Mouse (Mus musculus) midbrain, embryonic 13.5 days (tissue): ENCODE results near the gene Ffar1. TPM values are rescaled to one million over a fixed set of nuclear protein-coding genes. Genes with fewer than 3 reads are reported as not detected.
A peak's percentile ranks its signal among the peaks of the same experiment; 100 is the strongest.
"Not testable (repeated sequence)": the region's sequence is repeated elsewhere in the genome, so short reads cannot be mapped to it uniquely, and the experiment has no call there.

ENCODE experiments used
- ATAC-seq: fragments of 200-750 bp; cut with Nextera tagmentation; 2 replicates; pipeline ENCODE4 v1.8.0; 2017; ENCODE audit warnings: mild to moderate bottlenecking, moderate TSS enrichment, moderate library complexity
- H3K27ac ChIP-seq: fragments of 300-500 bp; sonication (generic); 2 replicates; pipeline ENCODE4 v1.5.1; 2015; ENCODE audit warnings: inconsistent platforms, mild to moderate bottlenecking, moderate library complexity
- H3K27me3 ChIP-seq: fragments of 300-500 bp; sonication (generic); 2 replicates; pipeline ENCODE4 v1.6.1; 2015; ENCODE audit warnings: mild to moderate bottlenecking, inconsistent platforms
- H3K36me3 ChIP-seq: fragments of 300-500 bp; sonication (generic); 2 replicates; pipeline ENCODE4 v1.6.1; 2015; ENCODE audit warnings: mild to moderate bottlenecking, inconsistent platforms
- H3K4me1 ChIP-seq: fragments of 300-500 bp; sonication (generic); replicated peaks from 2 replicates; pipeline ENCODE4 v1.6.1; 2015; ENCODE audit warnings: inconsistent platforms
- H3K4me2 ChIP-seq: fragments of 300-500 bp; sonication (generic); replicated peaks from 2 replicates; pipeline ENCODE4 v1.6.1; 2015; ENCODE audit warnings: moderate library complexity, mild to moderate bottlenecking, inconsistent platforms
- H3K4me3 ChIP-seq: fragments of 300-500 bp; sonication (generic); replicated peaks from 2 replicates; pipeline ENCODE4 v1.5.1; 2015; ENCODE audit warnings: mild to moderate bottlenecking, inconsistent platforms
- H3K9ac ChIP-seq: fragments of 300-500 bp; sonication (generic); replicated peaks from 2 replicates; pipeline ENCODE4 v1.6.1; 2015; ENCODE audit warnings: mild to moderate bottlenecking, inconsistent platforms
- H3K9me3 ChIP-seq: fragments of 300-500 bp; sonication (generic); 2 replicates; pipeline ENCODE4 v1.6.1; 2016; ENCODE audit warnings: mild to moderate bottlenecking, inconsistent platforms
- WGBS: fragments of 180-500 bp; shearing (Covaris S2); methylation state at CpG from one replicate; pipeline ENCODE4 v1.1.7; 2015; 5-methylcytosine and 5-hydroxymethylcytosine counted together
- polyA plus RNA-seq: library from polyadenylated mRNA; unstranded; fragments of >200 nt; fragmentation: Nextera tagmentation; extraction: Ambion mirVana; gene quantifications from 2 replicates; pipeline ENCODE4 v1.2.1, GENCODE M21; 2015

Ffar1 gene
- polyA plus RNA-seq, 1 experiment from 2014 or later, result not detected

DNA sequence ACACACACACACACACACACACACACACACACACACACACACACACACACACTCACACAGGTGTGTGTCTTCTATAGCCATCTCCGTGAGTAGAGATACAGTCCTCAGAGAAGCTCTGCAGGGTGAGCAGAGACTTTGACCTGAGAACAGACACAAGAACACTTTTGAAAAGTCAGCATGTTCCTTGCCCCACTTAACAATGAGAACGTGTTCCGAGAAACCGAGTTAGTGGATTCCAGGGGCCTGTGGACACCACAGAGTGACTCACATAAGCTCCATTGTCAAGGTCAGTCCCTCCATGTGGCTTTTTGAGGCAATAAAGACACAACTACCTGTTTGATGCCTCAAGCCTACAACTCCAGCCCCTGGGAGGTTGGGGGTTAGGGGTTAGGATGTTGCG lies 14.0 kb downstream of the Ffar1 start:
- no peak overlapping the region for H3K9ac ChIP-seq
- no peaks in the 10 kb centered on the region for H3K36me3 ChIP-seq
- H3K9me3 ChIP-seq, result no peaks in the 10 kb centered on the region
- ATAC-seq, result no peak
- no peak overlapping the region for H3K4me2 ChIP-seq
- no peak overlapping the region for H3K27ac ChIP-seq
- peaks cover 11% of the 10 kb centered on the region for H3K4me1 ChIP-seq
- no peaks in the 10 kb centered on the region for H3K27me3 ChIP-seq
- H3K4me3 ChIP-seq, result no peak overlapping the region
- WGBS, result 89% methylated on average over 5 of the region's 5 CpGs

GRCm38 (mm10) chr7:30846505-30847053 lies 14.8 kb downstream of the Ffar1 start:
- no peaks in the 10 kb centered on the region for H3K27me3 ChIP-seq
- WGBS, result 93% methylated on average over 2 of the region's 2 CpGs
- H3K9me3 ChIP-seq, result no peaks in the 10 kb centered on the region
- ATAC-seq, result no peak
- H3K4me2 ChIP-seq, result no peak overlapping the region
- H3K27ac ChIP-seq, result no peak overlapping the region
- no peak overlapping the region for H3K9ac ChIP-seq
- H3K4me3 ChIP-seq, result no peak overlapping the region
- peaks cover 11% of the 10 kb centered on the region for H3K4me1 ChIP-seq
- no peaks in the 10 kb centered on the region for H3K36me3 ChIP-seq

DNA sequence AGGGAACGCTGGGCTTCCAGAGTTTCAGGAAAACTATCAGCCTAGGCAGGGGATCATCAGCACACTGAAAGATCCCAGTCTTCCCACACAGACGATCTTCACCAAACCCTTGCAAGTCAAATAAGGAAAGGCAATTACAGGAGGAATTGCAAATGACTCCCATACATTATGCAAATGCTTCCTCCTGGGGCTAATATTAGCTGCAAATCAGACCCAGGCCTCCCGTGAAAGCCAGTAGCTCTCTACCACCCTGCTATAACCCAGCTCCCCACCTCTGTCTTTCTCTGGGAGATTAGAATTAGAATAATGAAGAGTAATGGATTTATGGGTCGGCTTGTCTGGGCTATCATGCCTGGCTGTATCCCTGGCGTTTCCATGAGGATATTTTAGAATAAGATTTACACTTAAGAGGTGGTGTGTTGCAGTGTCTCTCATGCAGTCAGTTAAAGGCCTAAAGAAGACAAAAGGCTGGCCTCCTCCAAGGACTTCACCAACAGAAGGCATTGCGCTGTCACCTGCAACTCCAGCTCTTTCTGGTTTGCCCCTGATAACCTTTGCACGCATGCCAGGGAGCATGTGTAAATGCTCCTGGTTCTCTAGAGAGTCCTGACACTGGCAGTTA lies 16.6 kb downstream of the Ffar1 start:
- H3K4me3 ChIP-seq, result no peak overlapping the region
- no peaks in the 10 kb centered on the region for H3K27me3 ChIP-seq
- peak overlapping the region; percentile 68 for H3K27ac ChIP-seq
- no peaks in the 10 kb centered on the region for H3K36me3 ChIP-seq
- no peak overlapping the region for H3K9ac ChIP-seq
- H3K4me2 ChIP-seq, result no peak overlapping the region
- H3K4me1 ChIP-seq, result peaks cover 11% of the 10 kb centered on the region
- ATAC-seq, result peak; percentile 45; the same call in 1 of the 2 replicates
- WGBS, result 25% methylated on average over 7 of the region's 7 CpGs
- H3K9me3 ChIP-seq, result no peaks in the 10 kb centered on the region

- no peaks in the 10 kb centered on the region for H3K9me3 ChIP-seq
- H3K27ac ChIP-seq, result no peak overlapping the region
- no peak overlapping the region for H3K4me2 ChIP-seq
- H3K36me3 ChIP-seq, result no peaks in the 10 kb centered on the region
- no peaks in the 10 kb centered on the region for H3K27me3 ChIP-seq
- no peak overlapping the region for H3K4me3 ChIP-seq
- H3K9ac ChIP-seq, result no peak overlapping the region
- no peak for ATAC-seq
- 90% methylated on average over 5 of the region's 5 CpGs for WGBS
- H3K4me1 ChIP-seq, result peaks cover 11% of the 10 kb centered on the region
Measured at GRCm38 (mm10) chr7:30842092-30842491, 19.3 kb downstream of the Ffar1 start.

GRCm38 (mm10) chr7:30841379-30841778 lies 20.0 kb downstream of the Ffar1 start:
- H3K9ac ChIP-seq, result no peak overlapping the region
- H3K27ac ChIP-seq, result no peak overlapping the region
- no peak overlapping the region for H3K4me3 ChIP-seq
- H3K4me2 ChIP-seq, result no peak overlapping the region
- no peaks in the 10 kb centered on the region for H3K36me3 ChIP-seq
- no peaks in the 10 kb centered on the region for H3K27me3 ChIP-seq
- H3K9me3 ChIP-seq, result no peaks in the 10 kb centered on the region
- no peak for ATAC-seq
- 84% methylated on average over 4 of the region's 4 CpGs for WGBS
- H3K4me1 ChIP-seq, result peaks cover 11% of the 10 kb centered on the region

GRCm38 (mm10) chr7:30840306-30840705 lies 21.1 kb downstream of the Ffar1 start:
- H3K9me3 ChIP-seq, result no peaks in the 10 kb centered on the region
- H3K27me3 ChIP-seq, result no peaks in the 10 kb centered on the region
- H3K36me3 ChIP-seq, result no peaks in the 10 kb centered on the region
- H3K9ac ChIP-seq, result no peak overlapping the region
- no peak overlapping the region for H3K4me2 ChIP-seq
- ATAC-seq, result no peak
- H3K27ac ChIP-seq, result no peak overlapping the region
- peaks cover 11% of the 10 kb centered on the region for H3K4me1 ChIP-seq
- WGBS, result 80% methylated on average over 3 of the region's 3 CpGs
- H3K4me3 ChIP-seq, result no peak overlapping the region

DNA sequence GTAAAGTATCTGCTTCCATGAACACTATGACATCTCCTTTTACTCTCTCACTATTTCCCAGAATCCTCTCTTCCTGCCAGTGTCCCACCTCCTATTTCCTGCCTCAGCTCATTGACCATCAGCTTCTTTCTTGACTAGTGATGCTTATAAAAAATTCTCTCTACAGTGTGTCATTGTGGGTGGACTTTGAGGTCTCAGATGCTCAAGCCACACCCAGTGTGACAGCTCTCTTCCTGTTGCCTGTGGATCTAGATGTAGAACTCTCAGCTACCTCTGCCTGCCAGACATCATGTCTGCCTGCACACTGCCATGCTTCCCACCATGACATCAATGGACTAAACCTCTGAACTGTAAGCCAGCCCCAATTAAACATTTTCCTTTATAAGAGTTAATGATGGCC lies 24.1 kb downstream of the Ffar1 start:
- no peak for ATAC-seq
- no peaks in the 10 kb centered on the region for H3K4me1 ChIP-seq
- no peaks in the 10 kb centered on the region for H3K9me3 ChIP-seq
- H3K27ac ChIP-seq, result no peak overlapping the region
- no peak overlapping the region for H3K4me3 ChIP-seq
- no peak overlapping the region for H3K4me2 ChIP-seq
- H3K27me3 ChIP-seq, result no peaks in the 10 kb centered on the region
- no peak overlapping the region for H3K9ac ChIP-seq
- no peaks in the 10 kb centered on the region for H3K36me3 ChIP-seq

DNA sequence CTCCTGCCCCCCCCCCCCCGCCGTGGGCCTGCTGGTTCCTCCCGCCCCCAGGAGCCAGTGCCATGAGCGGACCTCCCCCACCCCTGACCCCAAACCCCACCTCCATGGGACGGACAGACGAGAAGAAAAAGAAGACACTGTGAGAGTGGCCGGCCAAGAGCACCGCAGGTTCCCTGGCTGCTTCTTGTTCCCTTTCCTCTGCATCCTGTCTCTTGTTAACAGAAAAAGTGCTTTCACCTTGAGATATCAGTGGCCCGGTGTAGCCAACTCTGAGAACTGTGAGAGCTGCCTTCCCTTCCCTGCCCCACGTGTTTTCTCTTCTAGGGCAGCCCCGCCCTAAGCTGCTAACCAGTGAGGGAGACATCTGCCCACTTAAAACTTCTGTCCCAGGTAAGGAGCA lies 28.7 kb downstream of the Ffar1 start:
- H3K4me3 ChIP-seq, H3K4me2 ChIP-seq, H3K4me1 ChIP-seq, H3K27me3 ChIP-seq, H3K9ac ChIP-seq, H3K27ac ChIP-seq, H3K9me3 ChIP-seq, ATAC-seq, H3K36me3 ChIP-seq: not testable (repeated sequence)
- WGBS, result 53% methylated on average over 7 of the region's 11 CpGs

- Histone ChIP-seq H3K9me3 (no peaks in the 10 kb centered on the region), H3K27ac (no peak overlapping the region), H3K9ac (no peak overlapping the region), H3K4me3 (no peak overlapping the region), H3K4me1 (no peaks in the 10 kb centered on the region), H3K27me3 (no peaks in the 10 kb centered on the region), H3K36me3 (no peaks in the 10 kb centered on the region), H3K4me2 (no peak overlapping the region)
- 77% methylated on average over 11 of the region's 17 CpGs for WGBS
- ATAC-seq, result no peak
Measured at GRCm38 (mm10) chr7:30832261-30832660, 29.1 kb downstream of the Ffar1 start.

GRCm38 (mm10) chr7:30829428-30829827 lies 31.9 kb downstream of the Ffar1 start:
- WGBS, result 69% methylated on average over 3 of the region's 3 CpGs
- no peak overlapping the region for H3K27ac ChIP-seq
- H3K27me3 ChIP-seq, result no peaks in the 10 kb centered on the region
- no peaks in the 10 kb centered on the region for H3K9me3 ChIP-seq
- no peaks in the 10 kb centered on the region for H3K4me1 ChIP-seq
- no peak overlapping the region for H3K4me3 ChIP-seq
- H3K4me2 ChIP-seq, result no peak overlapping the region
- no peak overlapping the region for H3K9ac ChIP-seq
- H3K36me3 ChIP-seq, result no peaks in the 10 kb centered on the region
- no peak for ATAC-seq

DNA sequence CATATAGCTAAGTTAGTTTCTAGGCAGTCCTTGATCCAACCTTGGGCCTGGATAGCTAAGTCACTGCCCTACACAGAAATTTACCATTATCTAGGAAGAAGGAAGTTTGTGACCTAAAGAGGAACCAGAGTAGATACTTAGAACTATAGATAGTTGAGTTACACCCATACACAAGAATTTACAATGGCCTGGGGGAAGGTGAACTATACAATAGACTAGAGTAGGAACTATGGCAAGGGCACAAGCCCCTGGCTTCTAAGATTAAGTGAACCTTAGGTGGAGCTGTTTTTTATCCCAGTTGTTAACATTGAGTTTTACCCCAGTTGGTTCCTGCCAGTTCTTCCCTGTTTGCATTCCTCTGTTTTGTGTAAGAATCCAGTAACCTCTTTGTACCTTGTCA lies 32.5 kb downstream of the Ffar1 start:
- not testable (repeated sequence) for H3K4me1 ChIP-seq, H3K4me2 ChIP-seq, H3K4me3 ChIP-seq, H3K27ac ChIP-seq, ATAC-seq, H3K36me3 ChIP-seq, H3K9me3 ChIP-seq, H3K9ac ChIP-seq, H3K27me3 ChIP-seq

DNA sequence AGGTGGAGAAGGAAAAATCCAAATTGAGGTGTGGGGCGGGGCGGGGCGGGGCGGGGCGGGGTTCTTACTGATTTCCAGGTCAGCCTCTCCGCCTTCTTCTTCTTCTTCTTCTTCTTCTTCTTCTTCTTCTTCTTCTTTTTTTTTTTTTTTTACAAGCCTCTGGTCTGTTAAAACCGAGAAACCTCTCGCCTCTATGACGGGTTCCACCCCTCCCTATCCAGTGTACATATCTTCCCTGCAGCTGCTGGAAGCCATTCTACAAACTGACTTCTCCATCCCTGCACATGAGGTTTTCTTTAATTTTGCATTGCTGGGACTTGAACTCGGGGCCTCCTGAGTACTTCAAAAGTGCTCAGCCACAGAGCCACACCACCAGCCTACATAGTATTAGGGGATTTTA lies 34.7 kb downstream of the Ffar1 start:
- H3K27ac ChIP-seq, result no peak overlapping the region
- no peak for ATAC-seq
- H3K4me1 ChIP-seq, result no peaks in the 10 kb centered on the region
- 91% methylated on average over 10 of the region's 10 CpGs for WGBS
- H3K36me3 ChIP-seq, result no peaks in the 10 kb centered on the region
- H3K4me3 ChIP-seq, result no peak overlapping the region
- H3K9me3 ChIP-seq, result no peaks in the 10 kb centered on the region
- H3K27me3 ChIP-seq, result no peaks in the 10 kb centered on the region
- no peak overlapping the region for H3K9ac ChIP-seq
- H3K4me2 ChIP-seq, result no peak overlapping the region

- ATAC-seq, result no peak
- whole genome bisulfite sequencing, result 92% methylated on average over 3 of the region's 3 CpGs
Measured at GRCm38 (mm10) chr7:30824306-30824705, 37.1 kb downstream of the Ffar1 start.

More at GRCm38 (mm10) chr7:30824306-30824705, 37.1 kb downstream of the Ffar1 start:
- Histone ChIP-seq H3K9me3 (no peaks in the 10 kb centered on the region), H3K4me2 (no peak overlapping the region), H3K9ac (no peak overlapping the region), H3K4me3 (no peak overlapping the region), H3K36me3 (no peaks in the 10 kb centered on the region), H3K27me3 (no peaks in the 10 kb centered on the region), H3K27ac (no peak overlapping the region), H3K4me1 (no peaks in the 10 kb centered on the region)
